Mouse (Mus musculus) testis, adult 2 months (tissue): ENCODE results near the gene Ncapd2.

Source experiments
- CTCF ChIP-seq: fragments of 200-500 bp; IDR thresholded peaks from 2 replicates; pipeline ENCODE4 v1.5.1; 2012; ENCODE audit warnings: low read depth, mild to moderate bottlenecking, inconsistent platforms, low read length, moderate library complexity; ENCODE audit not compliant: control insufficient read depth, insufficient read depth, insufficient replicate concordance
- POLR2A ChIP-seq: fragments of 200-500 bp; IDR thresholded peaks from 2 replicates; pipeline ENCODE4 v1.6.1; 2012; ENCODE audit warnings: low read depth, mild to moderate bottlenecking, inconsistent platforms, low read length, moderate library complexity; ENCODE audit not compliant: control insufficient read depth

GRCm38 (mm10) chr6:125232516-125232915 lies 41.0 kb upstream of the Ncapd2 start:
- no peak for TF ChIP-seq CTCF
- no peak for TF ChIP-seq POLR2A
